In the genomic region with DNA sequence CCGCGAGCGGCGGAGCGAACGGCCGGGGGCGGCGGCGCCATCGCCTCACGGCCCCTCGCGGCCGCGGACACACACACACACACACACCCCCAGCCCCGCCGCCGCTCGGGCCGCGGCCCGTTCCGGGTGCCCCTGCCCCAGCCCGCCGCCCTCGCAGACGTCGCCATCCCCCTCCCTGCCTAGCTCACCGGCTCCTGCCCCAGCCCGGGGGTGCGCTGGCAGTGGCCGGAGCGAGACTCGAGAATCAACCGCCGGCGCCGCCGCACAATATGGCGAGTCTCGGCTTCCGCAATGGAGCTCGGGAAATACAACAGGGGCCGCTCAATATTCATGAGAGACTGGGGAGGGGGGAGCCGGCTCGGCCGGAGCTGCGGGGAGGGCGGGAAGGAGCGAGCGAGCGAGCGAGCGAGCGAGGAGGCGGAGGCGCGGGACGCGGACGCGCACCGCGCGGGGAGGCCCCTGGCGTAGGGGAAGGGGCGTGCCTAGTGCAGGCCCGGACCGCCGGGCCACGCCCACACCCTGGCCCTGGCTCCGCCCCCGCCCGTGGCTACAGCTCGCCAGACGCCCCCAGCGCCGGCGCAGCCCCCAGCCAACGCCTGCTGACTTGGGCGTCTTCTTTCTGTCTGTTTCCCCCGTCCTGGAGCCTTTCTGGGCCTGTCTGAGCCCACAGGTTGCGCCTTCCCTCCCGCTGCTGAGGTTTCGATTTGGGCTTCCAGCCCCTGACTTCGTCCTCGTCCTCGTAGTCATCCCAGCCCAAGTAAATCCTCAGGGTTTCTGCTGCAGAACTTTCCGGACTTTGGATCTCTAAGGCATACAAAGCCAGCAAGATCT, we compare ENCODE assay signal across 8 mouse cellular contexts. TPM values are rescaled to one million over a fixed set of nuclear protein-coding genes. Genes with fewer than 3 reads are reported as not detected.
DNase-seq lines count a peak whose midpoint lies in the region; ATAC-seq and TF ChIP-seq lines count a peak whose summit lies in the region.

A gene (minus strand): TSS at position 425 of the 831 bp plus-strand sequence.

- H3K4me3 ChIP-seq in bone marrow macrophage, adult 2 months (ENCODE audit: insufficient read depth, low read length): peak within 1 kb of the TSS; percentile 98
- H3K4me3 ChIP-seq in embryonic fibroblast, embryonic 13.5 days (ENCODE audit: insufficient read depth, low read length): peak within 1 kb of the TSS; percentile 83
- H3K4me3 ChIP-seq in heart, embryonic 10.5 days: peak within 1 kb of the TSS; percentile 94
- H3K4me3 ChIP-seq in kidney, embryonic 15.5 days (replicated peaks): peak within 1 kb of the TSS; percentile 93

- peak within 1 kb of the TSS; percentile 96 for H3K9ac ChIP-seq in kidney, embryonic 15.5 days

- H3K27me3 ChIP-seq in heart, embryonic 10.5 days (ENCODE audit: insufficient read depth, poor library complexity, severe bottlenecking): no peaks in the 10 kb centered on the region
- H3K27me3 ChIP-seq in kidney, embryonic 15.5 days: no peaks in the 10 kb centered on the region

- no peak for TF ChIP-seq POLR2A in bone marrow macrophage, adult 2 months (IDR thresholded peaks at IDR 0.05; ENCODE audit: borderline replicate concordance, low read depth, low read length)
- TF ChIP-seq POLR2A in embryonic fibroblast, embryonic 13.5 days (IDR thresholded peaks at IDR 0.05; ENCODE audit: low read depth, low read length): peak; percentile 76

- TF ChIP-seq CTCF in bone marrow macrophage, adult 2 months (IDR thresholded peaks at IDR 0.05; ENCODE audit: low read depth, low read length): no peak
- no peak for TF ChIP-seq CTCF in embryonic fibroblast, embryonic 13.5 days (IDR thresholded peaks at IDR 0.05; ENCODE audit: borderline replicate concordance, insufficient read depth, low read length)

- peak; percentile 94 for DNase-seq in A20 (ENCODE audit: low read depth, low spot score)
- DNase-seq in heart, embryonic 10.5 days (ENCODE audit: low spot score): peak; percentile 97
- DNase-seq in liver: peak; percentile 96
- DNase-seq in spleen, postnatal 4 days (ENCODE audit: low spot score in 2 of 2): peak; percentile 92 to 95

- no peaks in the 10 kb centered on the region for H3K9me3 ChIP-seq in heart, embryonic 10.5 days
- no peaks in the 10 kb centered on the region for H3K9me3 ChIP-seq in kidney, embryonic 15.5 days (replicated peaks)

- under 1% methylated on average over 71 of the region's 90 CpGs for WGBS in heart, embryonic 10.5 days
- WGBS in kidney, embryonic 15.5 days: under 1% methylated on average over 70 of the region's 90 CpGs

- H3K4me1 ChIP-seq in bone marrow macrophage, adult 2 months (ENCODE audit: control insufficient read depth, insufficient read depth, low read length): peaks cover 9% of the 10 kb centered on the region
- peaks cover 2% of the 10 kb centered on the region; the same call in 1 of the 2 replicates for H3K4me1 ChIP-seq in embryonic fibroblast, embryonic 13.5 days (ENCODE audit: control insufficient read depth, insufficient read depth, low read length)
- peaks cover 27% of the 10 kb centered on the region for H3K4me1 ChIP-seq in heart, embryonic 10.5 days
- H3K4me1 ChIP-seq in kidney, embryonic 15.5 days: peaks cover 22% of the 10 kb centered on the region

- ATAC-seq in kidney, embryonic 15.5 days (replicated peaks; ENCODE audit: low FRiP score): peak; percentile 98
- ATAC-seq in monocyte, adult 5-6 weeks (replicated peaks; ENCODE audit: insufficient number of reproducible peaks, low FRiP score, low TSS enrichment, poor library complexity, severe bottlenecking): peak; percentile 83

- H3K36me3 ChIP-seq in heart, embryonic 10.5 days: no peaks in the 10 kb centered on the region
- H3K36me3 ChIP-seq in kidney, embryonic 15.5 days: no peaks in the 10 kb centered on the region

- H3K4me2 ChIP-seq in kidney, embryonic 15.5 days: peak within 1 kb of the TSS; percentile 67

- peak within 1 kb of the TSS; percentile 65 for H3K27ac ChIP-seq in bone marrow macrophage, adult 2 months (ENCODE audit: insufficient read depth, low read depth, low read length)
- H3K27ac ChIP-seq in embryonic fibroblast, embryonic 13.5 days (ENCODE audit: insufficient read depth, low read length): peak within 1 kb of the TSS; percentile 55
- peak within 1 kb of the TSS; percentile 99 for H3K27ac ChIP-seq in heart, embryonic 10.5 days
- H3K27ac ChIP-seq in kidney, embryonic 15.5 days: peak within 1 kb of the TSS; percentile 99

RNA-seq across cellular contexts. Expression of the gene that starts here (rescaled TPM):
- polyA plus RNA-seq in bone marrow macrophage, adult 2 months (2012; ENCODE audit: insufficient read depth, insufficient read length, missing spikeins): 36.2 and 39.6 TPM in 2 replicates
- polyA plus RNA-seq in embryonic fibroblast, embryonic 13.5 days (2011; ENCODE audit: insufficient read length, low read depth, missing spikeins): 80.0 and 96.5 TPM in 2 replicates
- polyA plus RNA-seq in heart, embryonic 10.5 days (2016; fragmentation: Nextera tagmentation; extraction: Ambion mirVana): 81.3 and 84.0 TPM in 2 replicates
- polyA plus RNA-seq in kidney, embryonic 15.5 days (2015; fragmentation: Nextera tagmentation; extraction: Ambion mirVana): 91.4 and 94.8 TPM in 2 replicates
- 130 to 207 TPM (median 167 TPM) in 3 replicates for total RNA-seq in monocyte, adult 5-6 weeks (2017)

Comparison
In these comparisons a context has a peak if more than half of its experiments do, and no peak if none do; other contexts are left out.
1. Peak in every context shown above with its lines: DNase-seq, ATAC-seq, H3K4me3 ChIP-seq and H3K27ac ChIP-seq.